11 mouse cellular contexts compared by ENCODE assay signal in genomic region chr19:57927566-57928523, GRCm38 (mm10).
DNase-seq lines count a peak whose midpoint lies in the region; ATAC-seq and TF ChIP-seq lines count a peak whose summit lies in the region.
"Had no signal": no experiment of that assay in that cellular context is flagged by ENCODE, and none has a peak within 500 bp of the region (broad histone marks: within the 10 kb centered on the region; RNA-seq: fewer than 3 reads in every experiment).

No protein-coding gene starts in this region.

- H3K9me3 ChIP-seq in liver, embryonic 12.5 days (replicated peaks) = no peaks in the 10 kb centered on the region
- H3K9me3 ChIP-seq in liver, postnatal 0 days (ENCODE audit: low read length) = no peaks in the 10 kb centered on the region
- H3K9me3 ChIP-seq in forebrain, embryonic 12.5 days = no peaks in the 10 kb centered on the region
- H3K9me3 ChIP-seq in liver, embryonic 13.5 days (replicated peaks) = no peaks in the 10 kb centered on the region
- H3K9me3 ChIP-seq in intestine, postnatal 0 days (ENCODE audit: control insufficient read depth) = no peaks in the 10 kb centered on the region
- H3K9me3 ChIP-seq: midbrain, embryonic 12.5 days had no signal

- TF ChIP-seq CTCF in liver, postnatal 0 days (IDR thresholded peaks at IDR 0.05; ENCODE audit: low read depth) = no peak
- TF ChIP-seq CTCF in intestine, postnatal 0 days (IDR thresholded peaks at IDR 0.05; ENCODE audit: low read depth) = no peak

- no peaks in the 10 kb centered on the region for H3K27me3 ChIP-seq in liver, embryonic 12.5 days (replicated peaks)
- no peaks in the 10 kb centered on the region for H3K27me3 ChIP-seq in liver, postnatal 0 days (ENCODE audit: insufficient read depth, low read length)
- no peaks in the 10 kb centered on the region for H3K27me3 ChIP-seq in forebrain, embryonic 12.5 days
- no peaks in the 10 kb centered on the region for H3K27me3 ChIP-seq in liver, embryonic 13.5 days
- no peaks in the 10 kb centered on the region for H3K27me3 ChIP-seq in intestine, postnatal 0 days (replicated peaks; ENCODE audit: control insufficient read depth, insufficient read depth, low read length)

- H3K36me3 ChIP-seq in liver, embryonic 12.5 days = no peaks in the 10 kb centered on the region
- no peaks in the 10 kb centered on the region for H3K36me3 ChIP-seq in liver, postnatal 0 days (replicated peaks; ENCODE audit: insufficient read depth, low read length)
- H3K36me3 ChIP-seq in forebrain, embryonic 12.5 days (replicated peaks) = no peaks in the 10 kb centered on the region
- no peaks in the 10 kb centered on the region for H3K36me3 ChIP-seq in liver, embryonic 13.5 days
- no peaks in the 10 kb centered on the region for H3K36me3 ChIP-seq in intestine, postnatal 0 days (ENCODE audit: control insufficient read depth, insufficient read depth)
- H3K36me3 ChIP-seq: midbrain, embryonic 12.5 days had no signal

- TF ChIP-seq EP300 in liver, postnatal 0 days (IDR thresholded peaks at IDR 0.05; ENCODE audit: low read depth) = no peak

- no peak overlapping the region for H3K9ac ChIP-seq in liver, embryonic 12.5 days
- no peak overlapping the region for H3K9ac ChIP-seq in liver, postnatal 0 days (replicated peaks)
- no peak overlapping the region for H3K9ac ChIP-seq in forebrain, embryonic 12.5 days
- H3K9ac ChIP-seq in liver, embryonic 13.5 days = no peak overlapping the region
- no peak overlapping the region for H3K9ac ChIP-seq in intestine, postnatal 0 days (ENCODE audit: low read depth, low read length)
- H3K9ac ChIP-seq: midbrain, embryonic 12.5 days had no signal

- peak overlapping the region; percentile 20; the same call in 1 of the 2 replicates for H3K4me2 ChIP-seq in liver, embryonic 12.5 days
- H3K4me2 ChIP-seq in liver, postnatal 0 days (ENCODE audit: low read depth, low read length) = no peak overlapping the region
- peak overlapping the region; percentile 13 for H3K4me2 ChIP-seq in forebrain, embryonic 12.5 days
- peak overlapping the region; percentile 29 for H3K4me2 ChIP-seq in liver, embryonic 13.5 days
- H3K4me2 ChIP-seq in intestine, postnatal 0 days (replicated peaks; ENCODE audit: low read depth) = no peak overlapping the region
- H3K4me2 ChIP-seq: midbrain, embryonic 12.5 days had no signal

- 35% methylated on average over 11 of the region's 11 CpGs for WGBS in liver, embryonic 12.5 days (ENCODE audit: insufficient replicate concordance)
- WGBS in liver, postnatal 0 days (ENCODE audit: insufficient replicate concordance) = 49% methylated on average over 11 of the region's 11 CpGs
- 52% methylated on average over 11 of the region's 11 CpGs for WGBS in forebrain, embryonic 12.5 days
- WGBS in liver, embryonic 13.5 days (ENCODE audit: insufficient replicate concordance) = 29% methylated on average over 11 of the region's 11 CpGs
- WGBS in intestine, postnatal 0 days = 69% methylated on average over 11 of the region's 11 CpGs

- DNase-seq in liver, postnatal 0 days = no peak
- no peak for DNase-seq in liver, embryonic 13.5 days
- DNase-seq in retina, embryonic 14.5 days (ENCODE audit: low spot score) = peak; percentile 76
- no peak for DNase-seq in left cerebral cortex, adult 8-10 months (ENCODE audit: low spot score in 2 of 2)
- DNase-seq: kidney, postnatal 10 days; lung, adult 2 months had no signal

- peaks cover 23% of the 10 kb centered on the region for H3K4me1 ChIP-seq in liver, embryonic 12.5 days
- peaks cover 4% of the 10 kb centered on the region; the same call in 1 of the 2 replicates for H3K4me1 ChIP-seq in liver, postnatal 0 days (ENCODE audit: insufficient read depth)
- H3K4me1 ChIP-seq in forebrain, embryonic 12.5 days = peaks cover 13% of the 10 kb centered on the region
- peaks cover 22% of the 10 kb centered on the region for H3K4me1 ChIP-seq in liver, embryonic 13.5 days (replicated peaks)
- H3K4me1 ChIP-seq in intestine, postnatal 0 days (replicated peaks; ENCODE audit: control insufficient read depth, insufficient read depth, low read length) = no peaks in the 10 kb centered on the region

- H3K4me3 ChIP-seq in liver, embryonic 12.5 days = no peak overlapping the region
- H3K4me3 ChIP-seq in liver, postnatal 0 days (ENCODE audit: low read depth, low read length) = no peak overlapping the region
- H3K4me3 ChIP-seq in forebrain, embryonic 12.5 days (replicated peaks) = no peak overlapping the region
- H3K4me3 ChIP-seq in liver, embryonic 13.5 days (replicated peaks) = no peak overlapping the region
- H3K4me3 ChIP-seq in intestine, postnatal 0 days (ENCODE audit: low read depth, low read length) = no peak overlapping the region
- H3K4me3 ChIP-seq: left cerebral cortex, adult 2 months; midbrain, embryonic 12.5 days had no signal

- peak; percentile 81 for ATAC-seq in liver, embryonic 12.5 days
- no peak for ATAC-seq in liver, postnatal 0 days
- ATAC-seq in forebrain, embryonic 12.5 days (ENCODE audit: low FRiP score) = no peak
- peak; percentile 78 for ATAC-seq in liver, embryonic 13.5 days (ENCODE audit: low read depth)
- ATAC-seq in intestine, postnatal 0 days = no peak

- H3K27ac ChIP-seq in liver, embryonic 12.5 days = 0 out of 2 replicates have a peak overlapping the region, but pooled peaks have one; percentile 20
- H3K27ac ChIP-seq in liver, postnatal 0 days (ENCODE audit: low read depth) = no peak overlapping the region
- 0 out of 2 replicates have a peak overlapping the region, but pooled peaks have one; percentile 3 for H3K27ac ChIP-seq in forebrain, embryonic 12.5 days
- peak overlapping the region; percentile 47 for H3K27ac ChIP-seq in liver, embryonic 13.5 days
- no peak overlapping the region for H3K27ac ChIP-seq in intestine, postnatal 0 days (ENCODE audit: low read depth, low read length)
- H3K27ac ChIP-seq: left cerebral cortex, adult 2 months had no signal

Comparison
In these comparisons a context has a peak if more than half of its experiments do, and no peak if none do; other contexts are left out.
1. ATAC-seq: peak in liver, embryonic 12.5 days (single experiment) and liver, embryonic 13.5 days (single experiment); none in liver, postnatal 0 days (single experiment), forebrain, embryonic 12.5 days (single experiment) and intestine, postnatal 0 days (single experiment).
2. H3K27ac ChIP-seq: peak in liver, embryonic 12.5 days (single experiment), forebrain, embryonic 12.5 days (single experiment) and liver, embryonic 13.5 days (single experiment); none in liver, postnatal 0 days (single experiment) and intestine, postnatal 0 days (single experiment).
3. H3K4me2 ChIP-seq: peak in liver, embryonic 12.5 days (single experiment), forebrain, embryonic 12.5 days (single experiment) and liver, embryonic 13.5 days (single experiment); none in liver, postnatal 0 days (single experiment) and intestine, postnatal 0 days (single experiment).